Comparison of ENCODE assay signal across 15 mouse cellular contexts in genomic region chr1:61179461-61179860, GRCm38 (mm10).
DNase-seq lines count a peak whose midpoint lies in the region; ATAC-seq and TF ChIP-seq lines count a peak whose summit lies in the region.
"Had no signal": no experiment of that assay in that cellular context is flagged by ENCODE, and none has a peak within 500 bp of the region (broad histone marks: within the 10 kb centered on the region; RNA-seq: fewer than 3 reads in every experiment).

No protein-coding gene starts in this region.

- H3K4me2 ChIP-seq in forebrain, postnatal 0 days (ENCODE audit: low read depth): peak overlapping the region; percentile 4; the same call in 1 of the 2 replicates
- peak overlapping the region; percentile 19; the same call in 1 of the 2 replicates for H3K4me2 ChIP-seq in neural tube, embryonic 15.5 days
- H3K4me2 ChIP-seq in liver, postnatal 0 days (ENCODE audit: low read depth, low read length): no peak overlapping the region
- H3K4me2 ChIP-seq: embryonic facial prominence, embryonic 12.5 days; liver, embryonic 13.5 days had no signal

- H3K27ac ChIP-seq in forebrain, postnatal 0 days (ENCODE audit: low read depth, low read length): peak overlapping the region; percentile 67; the same call in 1 of the 2 replicates
- peak overlapping the region; percentile 55; the same call in 1 of the 2 replicates for H3K27ac ChIP-seq in midbrain, embryonic 10.5 days (replicated peaks)
- H3K27ac ChIP-seq in neural tube, embryonic 15.5 days (replicated peaks): no peak overlapping the region; the same call in 1 of the 2 replicates
- no peak overlapping the region for H3K27ac ChIP-seq in liver, postnatal 0 days (ENCODE audit: low read depth)
- H3K27ac ChIP-seq: embryonic facial prominence, embryonic 12.5 days; kidney, postnatal 0 days; liver, embryonic 13.5 days had no signal

- H3K36me3 ChIP-seq in forebrain, postnatal 0 days (ENCODE audit: insufficient read depth): no peaks in the 10 kb centered on the region
- H3K36me3 ChIP-seq in midbrain, embryonic 10.5 days: no peaks in the 10 kb centered on the region
- H3K36me3 ChIP-seq in neural tube, embryonic 15.5 days: no peaks in the 10 kb centered on the region
- no peaks in the 10 kb centered on the region for H3K36me3 ChIP-seq in liver, postnatal 0 days (replicated peaks; ENCODE audit: insufficient read depth, low read length)
- H3K36me3 ChIP-seq: embryonic facial prominence, embryonic 12.5 days; liver, embryonic 13.5 days had no signal

- H3K9ac ChIP-seq in forebrain, postnatal 0 days: peak overlapping the region; percentile 37; the same call in 1 of the 2 replicates
- H3K9ac ChIP-seq in neural tube, embryonic 15.5 days (replicated peaks): no peak overlapping the region
- no peak overlapping the region for H3K9ac ChIP-seq in liver, postnatal 0 days (replicated peaks)
- H3K9ac ChIP-seq: embryonic facial prominence, embryonic 12.5 days; liver, embryonic 13.5 days had no signal

- H3K4me1 ChIP-seq in forebrain, postnatal 0 days (ENCODE audit: insufficient read depth): peaks cover 18% of the 10 kb centered on the region; the same call in 1 of the 2 replicates
- peaks cover 31% of the 10 kb centered on the region for H3K4me1 ChIP-seq in midbrain, embryonic 10.5 days
- H3K4me1 ChIP-seq in neural tube, embryonic 15.5 days: peaks cover 29% of the 10 kb centered on the region
- no peaks in the 10 kb centered on the region for H3K4me1 ChIP-seq in liver, postnatal 0 days (ENCODE audit: insufficient read depth)

- no peaks in the 10 kb centered on the region for H3K27me3 ChIP-seq in forebrain, postnatal 0 days (ENCODE audit: insufficient read depth, low read length)
- H3K27me3 ChIP-seq in midbrain, embryonic 10.5 days (ENCODE audit: low read depth, poor library complexity, severe bottlenecking): peaks cover 24% of the 10 kb centered on the region; the same call in 1 of the 2 replicates
- H3K27me3 ChIP-seq in neural tube, embryonic 15.5 days (replicated peaks): no peaks in the 10 kb centered on the region
- no peaks in the 10 kb centered on the region for H3K27me3 ChIP-seq in liver, postnatal 0 days (ENCODE audit: insufficient read depth, low read length)
- H3K27me3 ChIP-seq: CH12.LX; embryonic facial prominence, embryonic 12.5 days; liver, embryonic 13.5 days had no signal

- no peak for TF ChIP-seq CTCF in forebrain, postnatal 0 days (IDR thresholded peaks at IDR 0.05; ENCODE audit: low read depth)
- TF ChIP-seq CTCF in liver, postnatal 0 days (IDR thresholded peaks at IDR 0.05; ENCODE audit: low read depth): no peak

- no peaks in the 10 kb centered on the region for H3K9me3 ChIP-seq in forebrain, postnatal 0 days (ENCODE audit: low read length)
- no peaks in the 10 kb centered on the region for H3K9me3 ChIP-seq in midbrain, embryonic 10.5 days (replicated peaks)
- H3K9me3 ChIP-seq in neural tube, embryonic 15.5 days (replicated peaks): no peaks in the 10 kb centered on the region
- H3K9me3 ChIP-seq in liver, postnatal 0 days (ENCODE audit: low read length): no peaks in the 10 kb centered on the region
- H3K9me3 ChIP-seq: embryonic facial prominence, embryonic 12.5 days; liver, embryonic 13.5 days had no signal

- peak; percentile 50 for ATAC-seq in forebrain, postnatal 0 days
- ATAC-seq in neural tube, embryonic 15.5 days (ENCODE audit: low FRiP score): no peak
- no peak for ATAC-seq in activated CD4-positive, CD25-positive, alpha-beta regulatory T cell, adult 4 months
- ATAC-seq in liver, postnatal 0 days: no peak

- peak; percentile 31 for DNase-seq in embryo, embryonic 10 days (ENCODE audit: low spot score)
- DNase-seq in embryo, embryonic 11 days: no peak
- peak; percentile 68 for DNase-seq in forebrain, postnatal 0 days
- DNase-seq in midbrain, embryonic 10.5 days (ENCODE audit: low spot score): no peak
- DNase-seq in kidney, adult 8-10 months: no peak
- DNase-seq in liver, postnatal 0 days: no peak
- DNase-seq: cerebellum, adult 9-10 months; left cerebral cortex, postnatal 4 days; liver, embryonic 13.5 days; lung, postnatal 10 days had no signal

- no peak for TF ChIP-seq EP300 in liver, postnatal 0 days (IDR thresholded peaks at IDR 0.05; ENCODE audit: low read depth)

- WGBS in forebrain, postnatal 0 days: 6% methylated on average over 9 of the region's 9 CpGs
- WGBS in midbrain, embryonic 10.5 days: 48% methylated on average over 9 of the region's 9 CpGs
- WGBS in neural tube, embryonic 15.5 days: 19% methylated on average over 9 of the region's 9 CpGs
- 77% methylated on average over 9 of the region's 9 CpGs for WGBS in liver, postnatal 0 days (ENCODE audit: insufficient replicate concordance)

- no peak overlapping the region for H3K4me3 ChIP-seq in forebrain, postnatal 0 days (ENCODE audit: low read depth, low read length)
- H3K4me3 ChIP-seq in midbrain, embryonic 10.5 days: no peak overlapping the region
- no peak overlapping the region for H3K4me3 ChIP-seq in neural tube, embryonic 15.5 days (replicated peaks)
- no peak overlapping the region for H3K4me3 ChIP-seq in liver, postnatal 0 days (ENCODE audit: low read depth, low read length)
- H3K4me3 ChIP-seq: embryonic facial prominence, embryonic 12.5 days; liver, embryonic 13.5 days had no signal

Comparison
In these comparisons a context has a peak if more than half of its experiments do, and no peak if none do; other contexts are left out.
1. DNase-seq: peak in embryo, embryonic 10 days (single experiment) and forebrain, postnatal 0 days (single experiment); none in embryo, embryonic 11 days (single experiment), midbrain, embryonic 10.5 days (single experiment), kidney, adult 8-10 months (0 of 2) and liver, postnatal 0 days (single experiment).
2. H3K27ac ChIP-seq: peak in forebrain, postnatal 0 days (single experiment) and midbrain, embryonic 10.5 days (single experiment); none in neural tube, embryonic 15.5 days (single experiment) and liver, postnatal 0 days (single experiment).